Mouse (Mus musculus): Measurements from ENCODE around the gene Tspan14.

The Tspan14 gene

DNA sequence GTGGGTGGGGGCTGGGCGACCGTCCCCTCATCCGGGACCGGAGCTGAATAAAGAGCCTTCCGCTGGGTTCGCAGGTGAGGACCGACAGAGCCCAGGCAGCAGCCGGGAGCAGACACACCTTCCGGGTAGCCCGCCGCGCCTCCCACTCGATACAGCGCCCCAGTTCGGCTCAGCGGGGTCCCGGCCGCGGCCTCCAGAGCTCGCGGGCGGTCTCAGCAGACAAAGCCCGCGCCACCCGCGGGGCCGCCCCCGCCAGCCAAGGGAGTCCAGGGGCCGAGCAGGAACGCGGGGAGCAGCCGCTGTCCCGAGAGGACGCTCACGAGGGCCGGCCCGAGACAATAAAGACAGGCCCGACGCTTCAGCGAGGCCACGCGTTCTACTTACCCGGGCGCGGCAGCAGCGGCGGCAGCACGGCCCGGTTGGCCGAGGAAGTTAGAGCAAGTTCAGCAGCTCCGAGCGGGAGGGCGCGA, at the start of gene Tspan14:
TSS of gene Tspan14 (minus strand) at position 416 of the 470 bp plus-strand sequence.
- DNase-seq (ENCODE audit: low spot score): no peak

DNA sequence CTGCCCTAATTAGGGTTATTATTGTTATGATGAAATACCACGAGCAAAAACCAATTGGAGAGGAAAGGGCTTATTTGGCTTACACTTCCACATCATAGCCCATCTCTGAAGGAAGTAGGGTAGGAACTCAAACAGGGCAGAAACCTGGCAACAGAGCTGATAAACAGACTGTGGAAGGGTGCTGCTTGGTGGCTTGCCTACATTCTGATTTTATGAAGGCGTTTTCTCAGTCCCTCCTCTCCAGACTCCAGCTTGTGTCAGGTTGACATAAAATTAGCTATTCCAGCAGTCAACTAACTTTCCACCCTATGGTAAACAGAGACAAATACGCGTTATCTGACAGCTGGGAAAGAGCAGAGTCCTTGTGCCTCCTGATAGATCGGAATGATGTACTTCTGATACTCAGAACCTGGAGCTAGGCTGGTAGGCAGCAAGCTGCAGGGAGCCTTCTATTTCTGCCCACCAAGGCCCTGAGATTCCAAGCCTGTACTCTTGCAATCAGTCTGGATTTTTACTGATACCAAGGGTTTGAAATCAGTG, 48.2 kb upstream of the Tspan14 start:
- no peak for DNase-seq (ENCODE audit: low spot score)

DNA sequence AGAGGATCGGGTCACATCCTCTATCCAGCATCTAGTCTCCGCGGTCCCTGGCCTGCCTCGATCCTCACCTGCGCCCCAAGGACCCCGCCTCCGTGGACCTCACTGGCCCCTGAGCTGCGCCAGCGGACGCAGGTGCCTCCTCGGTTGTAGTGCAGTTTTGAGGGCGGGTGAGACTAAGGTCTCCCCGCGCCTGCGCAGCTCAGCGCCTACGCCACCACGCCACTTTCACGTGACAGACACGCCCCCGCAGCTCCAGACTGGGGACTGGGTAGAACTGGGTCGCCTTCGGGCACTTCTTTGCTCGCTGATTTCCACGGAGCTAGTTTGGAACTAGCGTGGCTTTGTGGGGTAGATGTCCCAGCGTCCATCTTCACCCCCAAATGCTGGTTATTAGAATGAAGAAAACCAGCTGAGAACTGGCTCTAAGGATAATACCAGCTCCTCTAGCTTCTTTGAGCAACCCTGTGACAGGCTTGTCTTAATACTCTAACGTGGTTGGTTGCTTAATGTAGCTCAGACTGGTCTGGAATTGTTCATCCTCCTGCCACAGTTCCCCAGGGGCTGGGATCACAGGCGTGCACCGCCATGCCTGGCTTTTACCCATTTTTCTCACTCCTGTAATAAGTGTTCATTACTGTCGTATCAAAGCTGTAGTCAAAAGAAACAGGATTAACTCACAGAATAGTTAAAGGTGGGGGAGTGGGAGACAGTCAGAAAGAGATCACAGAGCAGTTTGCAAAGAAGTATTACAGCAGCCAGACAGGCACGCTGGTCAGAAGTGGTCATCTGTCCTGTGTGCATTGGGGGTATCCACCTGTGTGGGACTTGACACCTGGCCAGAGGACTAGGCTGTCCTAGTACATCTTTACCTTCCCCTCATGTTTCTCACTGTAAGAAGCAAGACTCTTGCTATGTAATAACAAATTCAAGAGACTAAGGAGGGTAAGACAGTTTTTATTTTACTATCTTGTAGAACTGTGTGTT, 47.3 kb upstream of the Tspan14 start, which contains the start of gene Fam213a:
TSS of gene Fam213a (minus strand) at position 159 of the 984 bp plus-strand sequence.
- peak; percentile 92 for DNase-seq (ENCODE audit: low spot score)

DNA sequence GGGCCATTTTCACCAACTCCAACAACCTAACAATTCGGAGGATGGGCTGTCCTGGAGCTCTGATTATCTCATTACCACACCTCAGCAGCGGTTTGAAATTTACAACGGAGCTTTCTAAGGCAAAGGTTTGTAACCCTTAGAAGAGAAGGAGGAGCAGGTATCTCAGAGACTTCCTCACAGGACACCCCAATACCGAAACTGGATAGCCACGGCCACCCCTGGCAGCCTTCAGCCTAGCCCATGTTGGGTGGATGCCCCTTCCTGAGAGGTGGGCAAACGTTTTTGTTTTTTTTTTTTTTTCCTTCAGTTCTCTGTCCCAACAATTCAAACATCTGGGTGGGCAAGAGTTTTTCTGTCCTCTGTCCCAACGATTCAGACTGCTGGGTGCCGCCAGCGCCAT, 46.5 kb upstream of the Tspan14 start:
- DNase-seq (ENCODE audit: low spot score): no peak

DNA sequence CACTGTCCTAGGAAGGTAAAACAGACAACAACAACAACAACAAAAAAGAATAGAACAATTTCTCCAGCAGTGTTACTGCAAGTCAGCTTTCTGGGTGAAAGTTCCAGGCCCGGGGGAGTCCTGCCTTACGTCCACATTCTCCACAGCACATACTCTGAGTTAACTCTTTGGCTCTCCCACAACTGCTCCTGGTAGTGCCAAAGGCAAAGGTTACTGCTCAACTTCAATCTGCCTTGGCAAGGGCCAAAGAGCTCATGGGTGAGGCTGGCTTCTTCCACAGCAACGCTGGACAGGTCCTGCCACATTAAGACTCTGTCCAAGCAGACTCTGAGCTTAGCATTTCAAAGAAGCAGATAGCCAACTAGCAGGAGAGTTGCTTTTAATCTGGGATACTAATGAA, 45.3 kb upstream of the Tspan14 start:
- no peak for DNase-seq (ENCODE audit: low spot score)

DNA sequence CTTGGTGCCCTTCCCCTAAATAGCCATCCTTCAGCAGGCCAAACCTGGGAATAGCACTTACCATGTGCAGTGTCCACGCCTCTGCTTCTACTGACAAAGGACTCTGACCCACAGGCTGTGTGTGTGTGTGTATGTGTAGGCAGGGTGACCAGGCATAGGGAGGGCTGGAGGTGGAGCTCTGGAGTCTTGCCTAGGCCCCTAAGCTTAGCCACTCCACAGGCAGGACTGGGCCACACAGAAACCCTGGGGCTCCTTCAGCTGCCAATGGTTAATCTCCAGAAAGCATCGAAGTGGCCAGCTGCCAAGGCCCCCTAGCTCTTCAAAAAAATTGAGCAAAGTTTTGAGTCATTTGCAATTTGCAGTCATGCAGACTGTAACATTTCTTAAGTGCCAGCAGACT, 41.5 kb upstream of the Tspan14 start:
- DNase-seq (ENCODE audit: low spot score): peak; percentile 28

DNA sequence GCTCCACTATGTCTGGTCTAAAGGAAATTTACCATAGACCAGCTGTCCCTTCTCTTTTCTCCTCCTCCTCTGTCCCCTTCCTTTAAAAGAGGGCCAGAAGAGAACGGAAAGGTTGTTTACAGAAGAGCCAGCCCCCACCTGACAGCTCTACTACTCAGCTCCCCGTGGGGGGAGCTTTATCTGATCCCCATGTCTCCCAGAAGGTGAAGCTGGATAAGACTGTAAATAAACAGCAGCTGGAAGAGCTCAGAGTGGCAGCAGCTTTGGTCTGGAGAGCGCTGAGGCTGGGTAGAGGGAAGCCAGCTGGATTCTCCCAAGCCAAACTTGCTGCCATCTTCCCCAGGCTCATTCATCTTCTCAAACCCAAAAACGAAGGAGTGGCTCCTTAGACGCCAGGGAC, 41.0 kb upstream of the Tspan14 start:
- no peak for DNase-seq (ENCODE audit: low spot score)

DNA sequence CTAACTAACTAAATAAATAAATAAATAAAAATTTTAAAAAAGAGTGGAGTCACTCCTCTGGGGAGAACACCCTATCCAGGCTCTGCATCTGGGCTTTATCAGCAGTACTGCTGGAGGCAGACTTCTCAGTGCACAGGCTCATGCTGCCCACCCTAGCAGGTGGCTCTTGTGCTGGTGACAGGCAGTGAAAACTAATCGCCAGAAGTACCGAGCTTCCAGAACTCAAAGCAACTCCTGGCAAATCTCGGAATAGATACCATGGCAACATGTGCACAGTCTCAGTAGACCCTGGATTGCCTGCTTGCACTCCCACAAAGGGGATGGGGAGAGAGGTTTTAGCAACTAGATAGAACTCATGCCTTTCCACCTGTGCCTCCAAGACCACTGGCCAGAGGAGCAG, 40.3 kb upstream of the Tspan14 start:
- DNase-seq (ENCODE audit: low spot score): no peak

DNA sequence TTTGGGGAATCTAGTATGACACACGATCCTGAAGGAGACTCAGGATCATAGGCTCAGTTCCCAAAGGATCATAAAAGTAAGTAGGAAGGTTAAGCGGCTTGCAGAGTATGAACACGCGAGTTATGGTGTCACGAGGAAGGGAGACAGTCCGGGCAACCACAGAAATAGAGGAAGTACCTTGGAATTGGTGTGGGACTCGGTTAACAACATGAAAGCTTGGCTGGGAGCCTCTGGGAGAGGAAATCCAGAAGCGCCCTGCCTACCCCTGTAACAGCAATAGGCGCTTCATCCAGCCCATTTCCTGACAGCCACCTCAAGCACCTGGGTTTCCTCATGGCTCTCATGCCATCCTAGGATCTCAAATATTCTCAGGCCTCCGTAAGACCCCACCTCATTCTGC, 39.7 kb upstream of the Tspan14 start:
- DNase-seq (ENCODE audit: low spot score): no peak

DNA sequence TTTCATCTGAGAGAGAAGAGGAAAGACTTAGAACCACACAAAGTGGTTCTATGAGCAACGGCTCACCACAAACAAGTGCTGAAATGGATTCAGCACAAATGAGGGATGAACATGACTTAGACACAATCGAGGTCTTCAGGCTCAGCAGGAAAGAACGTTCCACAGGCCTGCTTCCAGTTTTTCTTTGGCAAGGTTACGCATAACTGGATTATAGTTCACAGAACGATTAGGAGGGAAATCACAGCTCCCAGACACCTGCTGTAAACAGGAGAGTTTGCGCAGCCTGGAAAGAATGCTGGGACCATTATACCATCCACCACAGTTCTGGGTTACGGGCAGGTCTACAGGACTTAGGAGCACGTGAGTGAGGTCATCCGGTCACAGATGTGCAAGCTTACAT, 39.1 kb upstream of the Tspan14 start:
- DNase-seq (ENCODE audit: low spot score): no peak

DNA sequence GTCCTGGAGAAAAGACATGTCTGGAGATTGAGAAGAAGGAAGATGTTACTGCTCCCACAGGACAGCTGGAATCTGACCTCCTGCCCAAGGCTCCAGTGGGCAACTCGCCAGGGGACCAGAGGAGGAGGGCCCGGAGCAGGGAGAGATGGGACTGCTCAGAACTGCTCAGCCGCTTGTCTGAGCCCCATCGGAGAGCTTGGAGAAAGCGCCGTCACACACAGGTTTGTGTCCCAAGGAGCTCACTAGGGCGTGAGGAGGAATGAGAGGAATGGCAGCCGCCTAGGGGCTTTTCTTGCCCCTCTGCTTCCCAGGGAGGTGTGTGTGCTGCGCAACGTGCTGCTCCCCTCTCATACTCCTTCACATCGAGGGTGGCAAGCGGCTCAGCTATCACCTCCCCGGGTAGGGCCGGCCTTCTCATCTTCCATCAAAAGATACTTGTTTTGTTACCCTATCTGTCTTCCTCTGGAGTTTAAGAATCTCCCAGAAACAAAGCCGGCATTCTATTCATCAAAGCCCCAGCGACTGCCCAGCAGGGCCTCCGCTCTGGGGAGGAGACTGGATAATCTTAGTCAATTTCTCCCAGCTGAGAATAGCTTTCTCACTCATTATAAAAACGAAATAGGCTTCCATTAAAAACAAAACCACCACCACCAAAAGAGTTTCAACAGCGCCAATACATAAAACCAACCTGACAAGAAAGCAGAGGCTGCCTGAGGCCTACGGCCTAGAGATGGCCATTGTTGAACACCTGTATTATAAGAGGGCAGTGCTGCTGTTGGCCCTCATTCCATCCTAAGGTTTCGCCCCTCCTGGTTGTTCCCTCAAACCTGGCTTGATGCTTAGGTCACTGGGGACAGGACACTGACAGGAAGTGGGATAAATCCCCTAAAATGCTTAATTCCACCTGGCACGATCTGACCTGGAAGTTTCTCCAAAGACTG, 37.9 kb upstream of the Tspan14 start:
- peak; percentile 61 for DNase-seq (ENCODE audit: low spot score)

DNA sequence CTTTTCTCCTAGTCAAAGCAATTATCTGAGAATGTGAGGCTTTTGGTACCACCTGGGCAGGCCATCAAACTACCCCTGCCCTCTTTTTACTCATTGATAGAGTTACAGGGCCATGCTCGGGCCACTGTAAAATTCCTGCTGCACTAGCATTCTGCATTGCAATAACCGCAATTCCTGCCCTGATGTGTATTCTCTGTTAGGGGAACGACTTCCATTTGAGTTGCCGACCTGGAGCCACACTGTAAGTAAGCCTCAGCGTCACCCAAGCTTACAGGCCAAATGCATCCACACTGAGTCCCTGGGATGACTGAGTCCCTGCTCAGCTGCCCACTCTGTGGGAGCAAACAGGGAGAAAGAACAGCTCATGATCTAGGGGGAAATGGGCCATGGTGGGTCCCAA, 35.0 kb upstream of the Tspan14 start:
- DNase-seq (ENCODE audit: low spot score): no peak

DNA sequence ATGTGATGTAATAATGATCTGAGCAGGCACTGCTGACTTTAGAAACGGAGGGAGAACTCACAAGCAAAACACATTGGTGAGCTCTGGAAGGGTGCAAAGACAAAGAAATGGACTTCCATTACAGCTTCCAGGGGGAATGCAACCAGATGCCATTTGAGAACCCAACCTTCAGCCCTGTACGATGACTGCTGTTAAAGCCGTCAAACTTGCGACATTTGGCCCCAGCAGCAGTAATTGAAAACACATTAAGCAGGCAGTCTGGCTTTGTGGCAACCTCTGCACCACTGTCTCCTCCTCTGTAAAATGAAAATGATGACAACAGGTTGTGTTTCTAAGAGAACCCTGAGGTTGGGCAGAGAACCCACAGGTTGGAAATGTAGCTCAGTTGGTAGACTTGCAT, 34.2 kb upstream of the Tspan14 start:
- no peak for DNase-seq (ENCODE audit: low spot score)

DNA sequence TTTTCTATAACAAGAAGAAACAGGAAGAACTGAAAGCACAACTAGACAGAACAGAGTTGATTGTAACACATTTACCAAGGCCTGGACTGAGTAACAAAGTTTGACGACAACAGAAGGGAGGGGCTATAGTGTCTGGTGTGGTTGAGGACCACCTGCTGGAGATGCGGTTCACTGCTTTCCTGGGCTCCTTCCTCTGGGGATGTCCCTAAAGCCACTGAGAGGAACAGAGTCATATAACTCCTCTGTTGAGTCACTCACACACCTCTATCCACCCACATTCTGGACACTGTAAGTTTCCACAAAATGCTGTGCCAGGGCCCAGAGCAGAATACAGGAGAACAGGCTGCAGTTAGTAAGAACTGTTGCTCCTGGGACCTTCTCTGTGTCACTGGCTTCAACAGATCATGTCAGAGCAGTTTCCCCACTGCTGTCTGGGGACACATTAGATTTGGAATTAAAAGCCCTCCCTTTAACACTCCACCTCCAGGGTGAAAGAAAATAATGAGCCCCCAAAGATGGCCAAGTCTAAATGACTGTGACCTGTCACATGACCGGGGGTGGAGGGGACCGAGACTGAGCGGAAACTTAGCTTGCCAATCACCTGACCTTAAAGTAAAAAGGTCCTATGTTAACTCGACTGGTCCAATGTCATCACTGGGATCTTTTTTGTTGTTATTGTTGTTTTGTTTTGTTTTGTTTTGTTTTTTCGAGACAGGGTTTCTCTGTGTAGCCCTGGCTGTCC, 33.5 kb upstream of the Tspan14 start:
- no peak for DNase-seq (ENCODE audit: low spot score)

DNA sequence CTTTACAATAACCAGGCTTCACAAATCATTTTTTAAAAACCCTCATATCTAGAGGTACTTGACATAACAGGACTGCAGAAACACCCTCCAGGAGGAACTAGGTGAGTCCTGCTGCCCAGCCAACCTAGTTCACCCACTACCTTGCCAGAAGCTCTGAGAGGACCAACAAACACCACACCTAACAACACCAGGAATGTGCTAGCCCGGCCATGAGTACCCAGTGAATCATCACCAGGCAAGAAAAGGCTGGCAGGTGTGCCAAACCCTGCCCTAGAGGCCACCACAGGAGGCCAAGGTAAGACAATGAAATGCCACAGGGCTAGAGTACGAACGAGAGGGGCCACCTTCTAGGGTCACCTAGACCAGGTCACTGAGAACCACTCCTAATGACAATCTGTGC, 29.6 kb upstream of the Tspan14 start:
- peak; percentile 38 for DNase-seq (ENCODE audit: low spot score)

DNA sequence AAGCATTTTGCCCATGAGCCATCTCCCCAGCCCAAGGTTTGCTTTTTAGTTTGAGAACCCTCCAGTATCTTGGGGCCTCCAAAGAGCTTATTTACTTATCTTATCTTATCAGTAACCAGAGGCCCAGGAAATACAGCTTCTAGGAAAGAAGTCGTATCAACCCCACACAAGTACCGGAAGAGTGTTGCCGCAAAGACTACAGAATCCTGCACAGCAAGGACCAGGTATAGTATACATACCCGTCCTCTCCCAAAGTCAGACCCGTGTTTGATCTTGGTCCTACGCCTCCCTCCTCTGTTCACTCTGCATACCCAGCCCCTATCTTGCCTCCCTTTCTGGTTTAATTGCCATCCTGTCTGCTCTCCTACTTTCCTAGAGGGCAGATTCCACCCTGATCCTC, 25.9 kb upstream of the Tspan14 start:
- no peak for DNase-seq (ENCODE audit: low spot score)

DNA sequence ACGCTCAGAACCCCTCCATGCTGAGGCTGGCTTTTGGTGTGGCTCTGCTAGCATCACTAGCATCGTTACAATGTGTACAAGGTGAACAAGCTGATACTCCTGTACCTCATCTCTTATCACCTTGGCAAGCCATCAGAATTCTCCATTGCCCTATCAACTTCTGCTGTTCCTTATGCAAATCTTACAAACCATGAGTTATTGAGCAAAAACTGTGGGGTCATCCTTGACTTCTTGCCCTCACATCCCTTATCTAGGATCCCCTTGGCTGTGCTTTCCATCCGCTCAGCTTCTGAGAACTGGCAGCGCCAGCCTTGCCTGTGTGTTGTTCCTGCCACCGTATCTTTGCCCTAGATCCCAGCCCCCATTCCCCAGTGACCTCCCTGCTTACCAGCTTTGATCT, 22.2 kb upstream of the Tspan14 start:
- no peak for DNase-seq (ENCODE audit: low spot score)

DNA sequence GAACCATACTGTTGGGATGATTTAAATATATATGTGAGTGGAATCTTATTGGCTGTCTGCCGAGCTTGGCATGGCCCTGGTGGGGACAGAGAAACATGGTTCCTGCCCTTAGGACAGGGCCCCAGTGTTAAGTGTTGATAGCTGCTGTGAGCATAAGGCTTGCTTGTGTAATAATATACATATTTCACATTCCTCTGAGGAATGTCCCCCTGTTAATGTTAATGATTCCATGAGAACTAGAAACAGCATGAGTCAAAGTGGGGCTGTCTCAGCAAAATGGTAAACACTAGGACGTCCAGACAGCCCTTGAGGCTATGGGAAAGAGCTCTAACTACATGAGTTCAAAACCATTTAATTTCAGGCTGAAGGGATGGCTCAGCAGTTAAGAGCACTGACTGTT, 20.6 kb upstream of the Tspan14 start:
- no peak for DNase-seq (ENCODE audit: low spot score)

DNA sequence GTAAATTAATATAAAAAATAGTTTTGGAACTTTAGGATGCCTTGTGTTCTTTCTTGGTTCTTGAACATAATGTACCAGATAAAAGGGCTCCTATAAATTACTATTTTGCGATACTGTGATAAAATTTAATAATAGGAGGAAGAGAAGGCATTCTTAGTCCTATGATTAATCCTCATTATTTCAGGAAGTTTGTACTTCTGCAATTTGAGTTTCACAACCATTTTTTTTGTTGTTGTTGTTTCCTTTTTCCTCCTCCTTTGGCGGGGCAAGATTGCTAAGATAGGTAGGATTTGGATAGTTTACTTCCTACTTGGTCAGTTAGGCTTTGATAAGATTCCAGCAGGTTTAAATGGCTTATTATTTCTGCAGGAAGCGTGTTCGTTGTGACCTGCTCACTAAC, 19.0 kb upstream of the Tspan14 start:
- no peak for DNase-seq (ENCODE audit: low spot score)

DNA sequence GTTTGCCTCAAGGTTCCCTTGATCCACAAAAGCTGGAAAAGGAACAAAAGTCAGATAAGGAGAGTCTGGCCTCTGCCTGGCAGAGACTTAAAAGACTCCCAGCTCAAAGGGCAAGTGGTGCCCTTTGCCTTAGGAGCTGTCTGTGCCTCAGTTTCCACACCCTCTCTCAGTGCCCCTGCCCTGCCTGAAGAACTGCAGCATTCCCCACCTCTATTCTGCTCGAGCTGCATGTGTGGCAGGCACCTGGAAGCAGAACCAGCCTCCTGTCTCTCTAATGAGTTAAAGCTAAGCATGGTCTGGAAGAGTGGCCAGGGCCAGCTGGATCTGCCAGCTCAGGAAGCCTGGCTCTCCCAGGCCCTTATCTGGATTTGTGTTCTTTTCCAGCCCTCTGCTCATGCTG, 13.1 kb upstream of the Tspan14 start:
- no peak for DNase-seq (ENCODE audit: low spot score)

DNA sequence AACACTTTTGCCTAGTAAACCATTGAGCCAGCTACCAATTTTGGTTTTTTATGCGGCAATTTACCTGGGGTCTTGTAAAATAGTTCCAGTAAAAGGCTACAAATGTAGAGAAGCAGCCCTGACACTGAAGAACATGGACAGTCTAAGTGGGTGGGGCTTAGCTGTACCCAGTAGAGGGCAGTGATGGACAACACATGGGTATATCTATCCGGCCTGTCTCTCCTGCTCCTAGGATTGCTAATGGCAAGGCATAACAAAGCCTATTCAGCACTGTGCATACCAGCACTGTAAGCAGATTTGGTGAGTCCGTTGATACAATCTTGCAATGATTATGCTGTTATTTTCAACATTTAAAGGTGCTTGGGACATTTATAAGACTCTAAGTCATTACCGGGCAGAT, 12.4 kb upstream of the Tspan14 start:
- DNase-seq (ENCODE audit: low spot score): peak; percentile 65
